Mouse (Mus musculus) right cerebral cortex, postnatal 36 days (tissue): ENCODE results near the gene Hnrnpll.
A peak's percentile ranks its signal among the peaks of the same experiment; 100 is the strongest.
"Not testable (repeated sequence)": the region's sequence is repeated elsewhere in the genome, so short reads cannot be mapped to it uniquely, and the experiment has no call there.

Experiments used
- DNase-seq, 2 experiments: peaks; one replicate each; pipeline ENCODE4 v3.0.0; 2022; ENCODE audit warnings: low spot score in 2 of 2, mixed read lengths in 1 of 2

Gene Hnrnpll

DNA sequence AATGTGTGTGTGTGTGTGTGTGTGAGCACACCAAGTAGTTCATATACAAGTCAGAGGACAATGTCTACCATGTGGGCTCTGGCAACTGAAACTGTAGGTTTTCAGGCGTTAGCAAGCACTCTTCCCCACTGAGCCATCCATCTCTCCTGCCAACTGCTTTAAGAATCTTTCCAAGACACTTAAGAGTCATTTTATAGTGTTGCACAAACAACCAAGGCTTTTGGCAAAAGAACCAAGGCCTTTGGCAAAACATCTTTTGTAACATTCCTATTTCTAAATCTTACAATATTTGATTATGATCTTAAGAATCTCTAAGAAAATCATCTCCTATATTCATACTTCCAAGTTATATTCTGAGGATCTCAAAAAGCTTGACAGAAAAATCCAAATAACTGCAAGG is 2.4 kb downstream of the Hnrnpll start:
- no peak for DNase-seq

- DNase-seq = no peak
These were observed 3.6 kb downstream of the Hnrnpll start for GRCm38 (mm10) chr17:80058501-80058900.

DNA sequence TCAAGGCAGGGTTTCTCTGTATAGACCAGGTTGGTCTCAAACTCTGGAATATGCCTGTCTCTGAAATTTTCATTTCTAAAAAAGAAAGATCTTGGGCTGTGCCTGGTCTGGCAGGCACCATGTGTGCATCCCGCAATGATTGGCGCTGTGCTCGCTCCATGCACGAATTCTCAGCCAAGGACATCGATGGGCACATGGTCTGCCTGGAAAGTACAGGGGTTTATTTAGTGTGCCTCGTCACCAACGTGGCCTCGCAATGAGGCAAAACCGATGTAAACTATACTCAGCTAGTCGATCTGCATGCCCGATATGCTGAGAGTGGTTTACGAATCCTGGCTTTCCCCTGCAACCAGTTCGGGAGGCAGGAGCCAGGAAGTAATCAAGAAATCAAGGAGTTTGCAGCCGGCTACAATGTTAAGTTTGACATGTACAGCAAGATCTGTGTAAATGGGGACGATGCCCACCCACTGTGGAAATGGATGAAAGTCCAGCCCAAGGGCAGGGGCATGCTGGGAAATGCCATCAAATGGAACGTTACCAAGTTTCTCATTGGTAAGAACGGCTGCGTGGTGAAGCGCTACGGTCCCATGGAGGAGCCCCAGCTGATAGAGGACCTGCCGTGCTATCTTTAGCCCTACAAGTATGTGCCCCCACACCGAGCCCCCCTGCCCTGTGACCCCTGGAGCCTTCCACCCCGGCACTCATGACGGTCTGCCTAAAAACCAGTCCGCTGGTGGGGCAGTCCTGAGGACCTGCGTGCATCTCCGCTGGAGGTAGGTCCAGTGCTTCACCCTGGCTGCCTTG is 8.0 kb downstream of the Hnrnpll start:
- DNase-seq = no peak

- no peak for DNase-seq
These were observed 10.5 kb downstream of the Hnrnpll start for GRCm38 (mm10) chr17:80051682-80052081.

- DNase-seq = not testable (repeated sequence)
These were observed 12.8 kb downstream of the Hnrnpll start for GRCm38 (mm10) chr17:80049300-80049699.

GRCm38 (mm10) chr17:80048230-80048629 is 13.9 kb downstream of the Hnrnpll start:
- peak in 1 of 2 experiments; percentile 34 for DNase-seq

DNA sequence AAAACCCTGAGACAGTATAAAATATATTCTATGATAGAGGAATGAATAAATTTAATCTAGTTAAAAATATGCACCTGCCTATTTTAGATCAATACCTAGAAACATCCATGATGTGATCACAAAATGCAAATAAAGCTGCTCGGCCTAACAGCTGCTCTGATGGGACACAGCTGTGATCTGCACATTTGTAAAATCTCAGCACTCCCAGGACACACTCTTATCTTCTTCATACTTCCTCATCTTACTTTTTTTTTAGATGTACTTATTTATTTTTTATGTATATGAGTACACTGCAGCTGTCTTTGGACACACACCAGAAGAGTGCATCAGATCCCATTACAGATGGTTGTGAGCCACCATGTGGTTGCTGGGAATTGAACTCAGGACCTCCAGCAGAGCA is 20.4 kb downstream of the Hnrnpll start:
- DNase-seq = no peak

- no peak for DNase-seq
These were observed 33.5 kb downstream of the Hnrnpll start for GRCm38 (mm10) chr17:80028675-80029074.

DNA sequence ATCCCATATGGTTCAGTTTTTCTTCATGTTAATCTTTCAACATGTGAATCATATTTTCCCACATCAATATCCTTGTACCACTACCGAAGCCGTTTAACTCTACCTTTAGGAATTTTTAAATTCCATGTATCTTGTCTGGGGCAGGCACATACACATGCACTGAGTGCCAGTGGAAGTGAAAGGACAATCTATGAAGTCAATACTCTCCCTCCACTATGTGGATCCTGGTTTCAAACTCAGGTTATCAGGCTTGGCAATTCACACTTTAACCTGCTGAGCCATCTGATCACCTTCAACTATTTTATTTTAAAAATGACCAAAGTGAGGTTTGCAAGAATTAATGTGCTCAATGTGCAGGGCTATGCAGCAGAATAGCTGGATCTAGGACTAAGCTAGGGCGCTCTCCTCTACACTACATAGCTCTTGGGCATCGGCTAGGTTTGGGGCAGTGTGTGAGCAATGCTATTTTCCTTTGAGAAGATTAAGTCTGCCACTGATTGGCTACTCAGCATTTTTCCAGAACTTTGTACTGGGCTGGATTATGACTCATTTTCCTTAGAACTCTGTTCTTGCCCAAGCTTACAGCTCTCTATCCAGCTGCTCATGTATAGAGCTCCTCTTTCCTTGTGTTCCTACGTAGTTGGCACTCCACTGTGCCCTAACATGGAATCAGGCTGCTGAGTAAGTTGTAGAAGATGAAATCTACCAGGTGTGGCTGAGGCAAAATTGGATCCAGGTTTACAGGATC is 35.8 kb downstream of the Hnrnpll start:
- no peak for DNase-seq

- no peak for DNase-seq
These were observed 40.0 kb downstream of the Hnrnpll start for GRCm38 (mm10) chr17:80022090-80022489.

- no peak for DNase-seq
These were observed 41.6 kb downstream of the Hnrnpll start for GRCm38 (mm10) chr17:80020495-80020894.

GRCm38 (mm10) chr17:80018976-80019541 is 43.1 kb downstream of the Hnrnpll start:
- no peak for DNase-seq

DNA sequence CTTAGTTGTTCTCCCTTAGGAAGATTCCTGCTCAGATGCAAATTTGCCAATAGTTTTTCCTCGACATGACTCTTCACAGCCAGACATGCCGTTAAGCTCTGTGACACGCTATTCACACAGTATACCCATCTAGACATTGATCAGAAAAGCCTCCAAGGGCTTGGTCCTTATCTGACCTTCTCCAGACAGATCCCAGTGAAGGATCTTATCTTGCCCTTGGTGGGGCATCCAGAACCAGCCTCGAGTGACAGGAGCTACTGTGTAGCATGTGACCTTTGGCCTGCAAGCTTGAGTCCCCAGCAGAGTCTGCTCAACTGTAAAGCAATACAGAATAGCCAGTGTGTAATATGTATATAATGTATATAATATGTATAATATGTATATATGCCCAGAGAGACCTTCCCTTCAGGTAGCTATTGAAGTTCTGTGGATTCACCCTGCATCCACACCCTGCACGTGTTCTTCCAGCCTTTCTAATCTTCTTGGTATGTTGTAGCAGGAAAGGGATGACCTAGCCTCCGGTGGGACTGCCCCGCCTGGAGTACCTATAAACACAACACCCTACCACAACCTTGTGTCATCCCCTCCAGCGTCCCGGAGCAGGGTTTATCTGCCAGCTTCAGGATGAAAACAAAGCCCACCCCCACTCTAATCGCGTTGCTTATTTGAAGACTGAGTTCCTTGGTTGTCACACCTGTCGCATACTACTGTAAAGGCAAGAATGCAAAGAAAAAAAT is 43.7 kb downstream of the Hnrnpll start:
- no peak for DNase-seq

GRCm38 (mm10) chr17:80017389-80017788 is 44.7 kb downstream of the Hnrnpll start:
- peak; percentile 37 to 64 for DNase-seq

DNA sequence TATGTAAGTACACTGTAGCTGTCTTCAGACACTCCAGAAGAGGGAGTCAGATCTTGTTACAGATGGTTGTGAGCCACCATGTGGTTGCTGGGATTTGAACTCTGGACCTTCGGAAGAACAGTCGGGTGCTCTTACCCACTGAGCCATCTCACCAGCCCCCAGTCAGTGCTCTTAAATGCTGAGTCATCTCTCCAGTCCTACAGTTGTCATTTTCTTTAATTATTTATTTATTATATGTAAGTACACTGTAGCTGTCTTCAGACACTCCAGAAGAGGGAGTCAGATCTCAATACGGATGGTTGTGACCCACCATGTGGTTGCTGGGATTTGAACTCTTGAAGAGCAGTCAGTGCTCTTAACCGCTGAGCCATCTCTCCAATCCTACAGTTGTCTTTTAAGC is 45.7 kb downstream of the Hnrnpll start:
- not testable (repeated sequence) for DNase-seq

DNA sequence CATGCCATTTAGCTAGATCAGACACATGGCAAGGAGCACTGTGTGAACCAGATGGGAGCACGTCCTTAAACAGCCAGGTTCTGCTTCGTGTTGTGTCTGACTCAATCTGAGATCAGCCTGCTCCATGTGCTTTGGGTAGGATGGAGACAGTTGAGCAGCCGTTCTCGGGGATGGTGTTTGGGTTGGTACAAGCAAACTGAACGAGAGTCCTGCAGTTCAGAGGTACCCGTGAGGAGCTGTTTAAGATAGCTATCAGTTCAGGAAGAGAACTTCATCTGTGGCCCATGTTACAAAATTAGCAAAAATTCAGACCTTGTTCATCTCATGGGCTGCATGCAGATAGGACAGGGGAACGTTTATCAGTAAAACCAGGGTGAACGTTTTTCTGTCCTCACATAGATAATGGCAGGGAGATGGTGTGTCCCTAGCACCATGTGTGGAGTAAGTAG is 47.7 kb downstream of the Hnrnpll start:
- DNase-seq = no peak

DNA sequence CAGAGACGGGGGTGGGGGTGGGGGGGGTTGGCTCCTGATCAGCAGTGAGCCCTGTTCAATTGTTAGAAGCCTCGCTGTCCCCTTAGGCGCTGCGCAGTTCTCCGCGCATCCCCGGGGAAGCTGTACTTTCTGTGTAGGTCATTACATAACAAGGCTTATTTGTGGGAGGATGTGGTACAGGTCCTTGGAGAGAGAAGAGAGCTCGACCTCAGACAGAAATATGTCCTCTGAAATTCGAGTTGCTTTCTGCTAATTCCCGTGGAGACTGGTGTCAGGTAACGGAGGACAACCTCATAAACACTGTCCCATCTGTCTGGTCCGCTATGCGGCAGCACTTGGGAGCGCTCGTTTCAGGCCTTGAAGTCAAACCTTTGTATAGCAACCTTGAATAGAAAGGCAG is 52.2 kb downstream of the Hnrnpll start:
- no peak for DNase-seq

DNA sequence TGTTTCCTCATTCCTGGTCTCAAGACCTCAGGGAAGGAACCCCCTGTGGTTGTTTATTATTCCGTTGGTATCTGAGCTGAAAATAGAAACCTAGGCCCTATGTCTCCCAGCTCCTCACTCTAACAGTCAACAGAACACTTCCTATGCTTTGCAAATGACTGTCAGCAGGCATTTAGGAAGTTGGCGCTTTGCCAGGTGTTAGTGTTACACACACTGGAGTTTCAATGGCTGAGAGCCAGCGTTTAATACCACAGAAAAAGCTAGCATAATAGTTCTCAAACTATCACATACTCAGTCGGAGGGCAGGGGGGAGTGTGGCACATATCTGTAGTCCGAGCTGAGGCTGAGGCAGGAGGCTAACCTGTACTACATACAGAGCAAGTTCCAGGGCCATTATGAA is 53.3 kb downstream of the Hnrnpll start:
- no peak for DNase-seq

GRCm38 (mm10) chr17:80004345-80005239 is 57.5 kb downstream of the Hnrnpll start:
- DNase-seq = peak in 1 of 2 experiments; percentile 21

DNA sequence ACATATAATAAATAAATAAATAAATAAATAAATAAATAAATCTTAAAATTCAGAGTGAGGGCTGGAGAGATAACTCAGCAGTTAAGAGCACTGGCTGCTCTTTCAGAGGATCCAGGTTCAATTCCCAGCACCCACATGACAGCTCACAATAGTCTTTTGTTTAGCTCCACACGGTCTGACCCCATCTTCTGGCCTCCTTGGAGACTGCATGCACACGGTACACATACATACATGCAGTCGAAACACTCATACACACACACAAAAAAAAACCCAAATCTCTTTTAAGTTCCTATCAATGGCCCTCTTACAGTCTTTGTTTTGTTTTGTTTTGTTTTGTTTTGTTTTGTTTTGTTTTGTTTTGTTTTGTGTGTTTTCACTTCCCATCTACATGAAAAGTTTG is 58.3 kb downstream of the Hnrnpll start:
- not testable (repeated sequence) for DNase-seq

GRCm38 (mm10) chr17:80002385-80002852 is 59.7 kb downstream of the Hnrnpll start:
- no peak for DNase-seq
